Mouse (Mus musculus) limb, embryonic 14.5 days (tissue): ENCODE measurements at regions not wholly inside any gene's neighbourhood (a gene's known extent, or its start where the extent isn't known, plus 50 kb on each side); places are given as distances from the start of the nearest gene placed in this dataset.

Experiments used
- ATAC-seq: fragments of 200-750 bp; cut with Nextera tagmentation; 2 replicates; pipeline ENCODE4 v1.8.0; 2017; ENCODE audit warnings: low read depth, moderate number of reproducible peaks, moderate TSS enrichment; ENCODE audit not compliant: low FRiP score
- DNase-seq: peaks from one replicate; pipeline ENCODE4 v3.0.0-alpha.2; 2015; ENCODE audit warnings: low spot score
- H3K27ac ChIP-seq: fragments of 300-500 bp; sonication (generic); replicated peaks from 2 replicates; pipeline ENCODE4 v1.5.1; 2014; ENCODE audit warnings: low read depth, mild to moderate bottlenecking, low read length, moderate library complexity, mixed read lengths
- H3K27me3 ChIP-seq: fragments of 300-500 bp; sonication (generic); 2 replicates; pipeline ENCODE4 v1.6.1; 2014; ENCODE audit warnings: low read length, mixed read lengths; ENCODE audit not compliant: control insufficient read depth, insufficient read depth
- H3K36me3 ChIP-seq: fragments of 300-500 bp; sonication (generic); 2 replicates; pipeline ENCODE4 v1.6.1; 2014; ENCODE audit warnings: mild to moderate bottlenecking, low read length, moderate library complexity, mixed read lengths; ENCODE audit not compliant: control insufficient read depth, insufficient read depth
- H3K4me1 ChIP-seq: fragments of 300-500 bp; sonication (generic); 2 replicates; pipeline ENCODE4 v1.6.1; 2014; ENCODE audit warnings: antibody characterized with exemption, low read length, mixed read lengths; ENCODE audit not compliant: control insufficient read depth, insufficient read depth
- H3K4me2 ChIP-seq: fragments of 300-500 bp; sonication (generic); replicated peaks from 2 replicates; pipeline ENCODE4 v1.6.1; 2014; ENCODE audit warnings: low read depth, mild to moderate bottlenecking, low read length, moderate library complexity; ENCODE audit not compliant: severe bottlenecking
- H3K4me3 ChIP-seq: fragments of 300-500 bp; sonication (generic); replicated peaks from 2 replicates; pipeline ENCODE4 v1.5.1; 2014; ENCODE audit warnings: low read length
- H3K9ac ChIP-seq: fragments of 300-500 bp; sonication (generic); 2 replicates; pipeline ENCODE4 v1.6.1; 2014; ENCODE audit warnings: mild to moderate bottlenecking, low read depth, low read length, moderate library complexity; ENCODE audit not compliant: severe bottlenecking
- H3K9me3 ChIP-seq: fragments of 300-500 bp; sonication (generic); 2 replicates; pipeline ENCODE4 v1.6.1; 2016; ENCODE audit warnings: low read length; ENCODE audit not compliant: control insufficient read depth
- POLR2A ChIP-seq: fragments of 200-500 bp; IDR thresholded peaks from 2 replicates; pipeline ENCODE4 v1.8.0; 2012; ENCODE audit warnings: inconsistent platforms, mild to moderate bottlenecking, moderate library complexity, borderline replicate concordance; ENCODE audit not compliant: insufficient read depth, insufficient read length; ENCODE audit errors: extremely low read depth
- WGBS: fragments of 180-500 bp; shearing (Covaris S2); extraction: QIAGEN DNeasy Blood & Tissue Kit; methylation state at CpG from one replicate; pipeline ENCODE4 v1.1.7; 2014; 5-methylcytosine and 5-hydroxymethylcytosine counted together

GRCm38 (mm10) chr1:184273722-184274121 lies 239.6 kb upstream of the 1700056E22Rik start:
- Histone ChIP-seq H3K9me3 (no peaks in the 10 kb centered on the region), H3K36me3 (no peaks in the 10 kb centered on the region), H3K4me3 (no peak overlapping the region), H3K9ac (no peak overlapping the region), H3K4me1 (no peaks in the 10 kb centered on the region), H3K4me2 (no peak overlapping the region), H3K27ac (no peak overlapping the region), H3K27me3 (no peaks in the 10 kb centered on the region)
- WGBS, result 65% methylated on average over 1 of the region's 1 CpGs
- ATAC-seq (no peak), DNase-seq (no peak)
- TF ChIP-seq POLR2A, result no peak

- H3K4me1 ChIP-seq, result peaks cover 11% of the 10 kb centered on the region; the same call in 1 of the 2 replicates
- no peak for DNase-seq
- ATAC-seq, result no peak
- 56% methylated on average over 8 of the region's 8 CpGs for WGBS
- no peaks in the 10 kb centered on the region for H3K27me3 ChIP-seq
- H3K36me3 ChIP-seq, result no peaks in the 10 kb centered on the region
- no peak overlapping the region for H3K4me2 ChIP-seq
- H3K4me3 ChIP-seq, result no peak overlapping the region
- no peak for TF ChIP-seq POLR2A
- H3K27ac ChIP-seq, result no peak overlapping the region
- H3K9me3 ChIP-seq, result no peaks in the 10 kb centered on the region
- H3K9ac ChIP-seq, result no peak overlapping the region
These were observed 237.2 kb upstream of the 1700056E22Rik start for GRCm38 (mm10) chr1:184271254-184271653.

- WGBS, result 12% methylated on average over 8 of the region's 8 CpGs
- peaks cover 4% of the 10 kb centered on the region; the same call in 1 of the 2 replicates for H3K9me3 ChIP-seq
- peak overlapping the region; percentile 42 for H3K4me2 ChIP-seq
- DNase-seq (peak; percentile 88), ATAC-seq (peak; percentile 74)
- no peak overlapping the region for H3K27ac ChIP-seq
- H3K4me1 ChIP-seq, result peaks cover 14% of the 10 kb centered on the region; the same call in 1 of the 2 replicates
- H3K9ac ChIP-seq, result no peak overlapping the region
- 0 out of 2 replicates have a peak overlapping the region, but pooled peaks have one; percentile 11 for H3K4me3 ChIP-seq
- H3K27me3 ChIP-seq, result no peaks in the 10 kb centered on the region
- no peaks in the 10 kb centered on the region for H3K36me3 ChIP-seq
- no peak for TF ChIP-seq POLR2A
These were observed 231.9 kb upstream of the 1700056E22Rik start for GRCm38 (mm10) chr1:184266051-184266450.

- ATAC-seq (no peak), DNase-seq (no peak)
- no peak for TF ChIP-seq POLR2A
- H3K4me3 ChIP-seq, result no peak overlapping the region
- no peak overlapping the region for H3K9ac ChIP-seq
- H3K27ac ChIP-seq, result no peak overlapping the region
- WGBS, result 72% methylated on average over 2 of the region's 2 CpGs
- no peaks in the 10 kb centered on the region for H3K27me3 ChIP-seq
- H3K4me2 ChIP-seq, result no peak overlapping the region
- H3K36me3 ChIP-seq, result no peaks in the 10 kb centered on the region
- peaks cover 11% of the 10 kb centered on the region; the same call in 1 of the 2 replicates for H3K4me1 ChIP-seq
- H3K9me3 ChIP-seq, result peaks cover 4% of the 10 kb centered on the region; the same call in 1 of the 2 replicates
These were observed 228.9 kb upstream of the 1700056E22Rik start for GRCm38 (mm10) chr1:184262975-184263374.

- Histone ChIP-seq H3K4me3 (no peak overlapping the region), H3K27me3 (no peaks in the 10 kb centered on the region), H3K4me1 (peaks cover 4% of the 10 kb centered on the region; the same call in 1 of the 2 replicates), H3K9ac (no peak overlapping the region), H3K27ac (no peak overlapping the region), H3K9me3 (peaks cover 4% of the 10 kb centered on the region; the same call in 1 of the 2 replicates), H3K36me3 (no peaks in the 10 kb centered on the region), H3K4me2 (no peak overlapping the region)
- no peak for TF ChIP-seq POLR2A
- ATAC-seq, result no peak
- DNase-seq, result no peak
- 75% methylated on average over 6 of the region's 6 CpGs for WGBS
These were observed 227.3 kb upstream of the 1700056E22Rik start for GRCm38 (mm10) chr1:184261385-184261727.
